Mouse (Mus musculus) spleen, adult 2 months (tissue): ENCODE data around the gene Sh2d4b. TPM values are rescaled to one million over a fixed set of nuclear protein-coding genes. Genes with fewer than 3 reads are reported as not detected.

ENCODE experiments used
- DNase-seq, 2 experiments: peaks; one replicate each; pipeline versions ENCODE4 v3.0.0 to v3.0.0-alpha.2; 2012 to 2021; ENCODE audit warnings: low spot score in 2 of 2, low read depth in 1 of 2
- H3K27ac ChIP-seq: fragments of 200-500 bp; 2 replicates; pipeline ENCODE4 v1.5.1; 2012; ENCODE audit warnings: low read length, inconsistent platforms; ENCODE audit not compliant: insufficient read depth
- H3K27me3 ChIP-seq: fragments of 200-500 bp; 2 replicates; pipeline ENCODE4 v1.6.1; 2012; ENCODE audit warnings: mild to moderate bottlenecking, moderate library complexity, low read length, inconsistent platforms; ENCODE audit not compliant: control insufficient read depth, insufficient read depth
- H3K36me3 ChIP-seq: fragments of 200-500 bp; 2 replicates; pipeline ENCODE4 v1.6.1; 2012; ENCODE audit warnings: mild to moderate bottlenecking, low read length, inconsistent platforms; ENCODE audit not compliant: control insufficient read depth, insufficient read depth
- H3K4me1 ChIP-seq: fragments of 200-500 bp; 2 replicates; pipeline ENCODE4 v1.6.1; 2011; ENCODE audit warnings: inconsistent platforms; ENCODE audit not compliant: control insufficient read depth, insufficient read depth, insufficient read length
- H3K4me3 ChIP-seq: fragments of 200-500 bp; 2 replicates; pipeline ENCODE4 v1.5.1; 2011; ENCODE audit warnings: mild to moderate bottlenecking, inconsistent platforms; ENCODE audit not compliant: insufficient read depth, insufficient read length; ENCODE audit errors: extremely low read depth
- CTCF ChIP-seq: fragments of 200-500 bp; IDR thresholded peaks from 2 replicates; pipeline ENCODE4 v1.5.1; 2011; ENCODE audit warnings: mild to moderate bottlenecking, inconsistent platforms; ENCODE audit not compliant: insufficient read depth, insufficient read length, insufficient replicate concordance; ENCODE audit errors: extremely low read depth
- POLR2A ChIP-seq: fragments of 200-500 bp; IDR thresholded peaks from 2 replicates; pipeline ENCODE4 v1.6.1; 2011; ENCODE audit warnings: low read depth, low read length, inconsistent platforms
- WGBS: fragments of 180-500 bp; shearing (Covaris S2); methylation state at CpG from one replicate; pipeline ENCODE4 v1.1.7; 2018; 5-methylcytosine and 5-hydroxymethylcytosine counted together
- polyA plus RNA-seq: library from polyadenylated mRNA; depleted of rRNA; stranded (reverse); fragments of >200 nt; gene quantifications from 2 replicates; pipeline ENCODE4 v1.2.3, GENCODE M21; 2012

Sh2d4b gene
- polyA plus RNA-seq, 1 experiment, result 0.48 TPM

DNA sequence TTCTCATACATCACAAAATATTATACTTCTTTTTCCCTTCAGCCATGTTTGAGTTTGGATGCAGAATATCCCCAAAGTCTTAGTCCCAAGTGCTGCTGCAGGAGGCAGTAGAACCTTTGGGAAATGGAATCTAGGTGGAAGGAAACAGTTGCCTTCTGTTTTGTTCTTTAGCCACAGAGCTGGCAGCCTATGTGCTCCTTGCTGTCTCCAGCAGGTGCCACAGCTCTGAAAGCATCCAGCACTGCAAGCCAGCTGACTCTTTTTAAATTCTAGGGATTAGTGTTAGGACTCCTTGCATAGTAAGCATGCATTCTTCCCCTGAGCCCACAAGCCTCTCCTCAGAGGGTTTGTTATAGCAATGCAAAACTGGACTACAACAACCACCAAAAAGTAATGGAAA, 18.5 kb upstream of the Sh2d4b start:
- Histone ChIP-seq H3K27me3 (no peaks in the 10 kb centered on the region), H3K36me3 (peaks cover 72% of the 10 kb centered on the region), H3K4me3 (no peak overlapping the region), H3K4me1 (no peaks in the 10 kb centered on the region), H3K27ac (no peak overlapping the region)
- TF ChIP-seq CTCF (no peak), POLR2A (no peak)
- DNase-seq, result no peak

GRCm38 (mm10) chr14:40908763-40909162, 15.7 kb upstream of the Sh2d4b start:
- Histone ChIP-seq H3K27ac (no peak overlapping the region), H3K36me3 (peaks cover 58% of the 10 kb centered on the region), H3K27me3 (no peaks in the 10 kb centered on the region), H3K4me3 (no peak overlapping the region), H3K4me1 (no peaks in the 10 kb centered on the region)
- WGBS, result 95% methylated on average over 9 of the region's 9 CpGs
- DNase-seq, result no peak
- TF ChIP-seq CTCF, result no peak
- TF ChIP-seq POLR2A, result no peak

GRCm38 (mm10) chr14:40906770-40907169, 13.7 kb upstream of the Sh2d4b start:
- H3K36me3 ChIP-seq, result peaks cover 48% of the 10 kb centered on the region
- H3K4me3 ChIP-seq, result no peak overlapping the region
- no peak overlapping the region for H3K27ac ChIP-seq
- WGBS, result 80% methylated on average over 9 of the region's 9 CpGs
- no peaks in the 10 kb centered on the region for H3K27me3 ChIP-seq
- TF ChIP-seq POLR2A, result no peak
- DNase-seq, result no peak
- H3K4me1 ChIP-seq, result no peaks in the 10 kb centered on the region

DNA sequence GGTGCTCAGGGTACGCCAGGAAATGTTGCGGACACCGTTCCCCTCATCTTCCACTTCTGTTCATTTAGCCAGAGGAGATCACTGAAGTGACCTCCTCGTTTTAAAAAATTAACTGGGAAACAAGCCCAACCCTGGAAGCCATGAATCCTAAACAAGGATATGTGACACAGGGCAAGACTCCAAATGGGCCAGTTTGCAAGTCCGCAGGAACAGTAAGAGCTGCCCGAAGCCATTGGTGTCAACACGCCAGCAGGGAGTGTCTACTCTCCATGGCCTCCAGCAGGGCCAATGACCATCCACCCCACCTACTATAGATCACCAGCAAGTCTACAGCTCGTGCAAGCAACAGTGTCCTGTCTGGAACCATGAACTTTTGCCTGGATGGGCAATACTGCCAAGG, 12.7 kb upstream of the Sh2d4b start:
- Histone ChIP-seq H3K27ac (no peak overlapping the region), H3K4me3 (no peak overlapping the region), H3K27me3 (no peaks in the 10 kb centered on the region), H3K36me3 (peaks cover 40% of the 10 kb centered on the region), H3K4me1 (no peaks in the 10 kb centered on the region)
- no peak for DNase-seq
- TF ChIP-seq POLR2A (no peak), CTCF (no peak)
- WGBS, result 91% methylated on average over 8 of the region's 8 CpGs

GRCm38 (mm10) chr14:40902307-40903055, 9.4 kb upstream of the Sh2d4b start:
- Histone ChIP-seq H3K4me1 (no peaks in the 10 kb centered on the region), H3K27me3 (no peaks in the 10 kb centered on the region), H3K36me3 (peaks cover 13% of the 10 kb centered on the region), H3K27ac (no peak overlapping the region), H3K4me3 (no peak overlapping the region)
- 73% methylated on average over 12 of the region's 12 CpGs for WGBS
- TF ChIP-seq POLR2A (no peak), CTCF (no peak)
- DNase-seq, result no peak

DNA sequence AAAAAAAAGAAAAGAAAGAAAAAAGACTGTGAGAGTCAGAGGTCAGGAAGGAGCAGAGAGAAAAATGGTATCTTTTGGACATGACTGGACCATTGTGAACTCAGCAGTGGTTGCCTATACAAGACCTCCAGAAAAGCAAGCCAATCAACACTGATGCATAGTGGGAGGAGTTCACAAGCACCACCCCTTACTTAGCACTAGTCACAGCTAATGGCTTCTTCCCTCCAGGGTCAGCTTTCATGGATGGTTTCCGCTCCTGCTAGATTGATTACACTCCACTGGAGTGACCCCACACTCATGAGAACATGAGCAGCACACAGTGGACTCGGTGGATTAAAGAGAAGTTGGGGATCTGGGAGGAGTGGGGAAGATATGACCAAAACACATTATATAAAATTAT, 7.2 kb upstream of the Sh2d4b start:
- DNase-seq, result no peak
- TF ChIP-seq CTCF, result no peak
- no peak for TF ChIP-seq POLR2A
- Histone ChIP-seq H3K27ac (no peak overlapping the region), H3K4me1 (no peaks in the 10 kb centered on the region), H3K27me3 (no peaks in the 10 kb centered on the region), H3K4me3 (no peak overlapping the region), H3K36me3 (no peaks in the 10 kb centered on the region; the same call in 1 of the 2 replicates)
- WGBS, result 76% methylated on average over 2 of the region's 2 CpGs

GRCm38 (mm10) chr14:40897916-40898315, 4.8 kb upstream of the Sh2d4b start:
- 77% methylated on average over 3 of the region's 3 CpGs for WGBS
- no peak overlapping the region for H3K4me3 ChIP-seq
- H3K27me3 ChIP-seq, result no peaks in the 10 kb centered on the region
- H3K4me1 ChIP-seq, result no peaks in the 10 kb centered on the region
- H3K27ac ChIP-seq, result no peak overlapping the region
- DNase-seq, result no peak
- H3K36me3 ChIP-seq, result no peaks in the 10 kb centered on the region
- TF ChIP-seq POLR2A (no peak), CTCF (no peak)
